Mouse (Mus musculus): ENCODE measurements around the gene Mief2. TPM values are rescaled to one million over a fixed set of nuclear protein-coding genes. Genes with fewer than 3 reads are reported as not detected.

Gene Mief2
- polyA plus RNA-seq, 1 experiment from 2014 or later = 4.5 TPM

DNA sequence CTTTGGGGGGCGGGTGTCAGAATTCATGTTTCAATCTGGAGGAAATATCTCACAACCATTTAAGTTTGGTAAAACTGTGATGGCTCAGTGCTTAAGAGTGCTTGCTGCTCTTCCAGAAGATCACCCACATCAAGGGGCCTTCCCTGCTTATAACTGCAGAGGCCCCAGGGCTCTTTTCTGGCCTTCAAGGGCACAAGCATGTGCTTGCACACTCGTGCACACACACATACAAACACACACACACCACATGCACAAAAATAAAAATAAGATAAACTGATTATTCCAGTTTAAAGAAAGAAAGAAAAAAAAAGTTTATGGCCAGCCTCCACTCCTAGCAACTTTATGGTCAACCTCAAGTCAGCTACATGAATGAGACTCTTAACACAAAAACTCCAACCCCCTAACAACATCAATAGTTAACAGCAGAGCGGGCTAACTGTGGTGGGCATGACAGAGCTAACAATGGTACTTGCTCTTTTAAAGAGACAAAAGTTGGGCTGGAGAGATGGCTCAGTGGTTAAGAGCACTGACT, 46.0 kb downstream of the Mief2 start:
- TF ChIP-seq CTCF (IDR thresholded peaks at IDR 0.05; ENCODE audit: low read depth) (no peak), EP300 (IDR thresholded peaks at IDR 0.05; ENCODE audit: low read depth) (no peak)
- H3K4me3 ChIP-seq (ENCODE audit: low read depth, low read length) = no peak overlapping the region
- no peaks in the 10 kb centered on the region for H3K27me3 ChIP-seq (ENCODE audit: insufficient read depth, low read length)
- H3K9ac ChIP-seq (replicated peaks) = 0 out of 2 replicates have a peak overlapping the region, but pooled peaks have one; percentile 3
- ATAC-seq = no peak
- 78% methylated on average over 3 of the region's 3 CpGs for WGBS (ENCODE audit: insufficient replicate concordance)
- no peaks in the 10 kb centered on the region; the same call in 1 of the 2 replicates for H3K36me3 ChIP-seq (replicated peaks; ENCODE audit: insufficient read depth, low read length)
- no peak overlapping the region for H3K27ac ChIP-seq (ENCODE audit: low read depth)
- no peak overlapping the region for H3K4me2 ChIP-seq (ENCODE audit: low read depth, low read length)
- no peaks in the 10 kb centered on the region for H3K9me3 ChIP-seq (ENCODE audit: low read length)
- DNase-seq = no peak
- peaks cover 35% of the 10 kb centered on the region for H3K4me1 ChIP-seq (ENCODE audit: insufficient read depth)

DNA sequence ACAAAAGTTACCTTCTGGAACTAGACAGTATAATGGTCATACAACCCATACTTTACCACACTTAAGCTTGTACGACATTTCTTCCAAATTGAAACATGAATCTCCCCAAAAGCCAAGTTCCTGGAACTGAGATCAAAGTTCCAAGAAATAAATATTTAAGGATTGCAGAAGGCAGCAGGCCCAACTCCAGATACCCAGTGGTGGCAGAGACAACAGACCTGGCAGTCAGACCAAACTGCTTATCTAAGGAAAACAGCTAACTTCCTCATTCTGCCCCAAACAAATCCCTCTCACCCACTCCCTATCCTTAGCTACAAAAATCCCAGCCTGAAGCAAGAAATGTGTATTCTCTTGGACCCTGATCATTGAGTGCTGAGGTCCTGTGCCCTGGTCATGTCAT, 46.6 kb downstream of the Mief2 start:
- 0 out of 2 replicates have a peak overlapping the region, but pooled peaks have one; percentile 1 for H3K9ac ChIP-seq (replicated peaks)
- H3K4me3 ChIP-seq (ENCODE audit: low read depth, low read length) = no peak overlapping the region
- peaks cover 41% of the 10 kb centered on the region for H3K4me1 ChIP-seq (ENCODE audit: insufficient read depth)
- WGBS (ENCODE audit: insufficient replicate concordance) = 44% methylated on average over 1 of the region's 1 CpGs
- DNase-seq (no peak), ATAC-seq (no peak)
- no peak overlapping the region for H3K27ac ChIP-seq (ENCODE audit: low read depth)
- no peaks in the 10 kb centered on the region for H3K9me3 ChIP-seq (ENCODE audit: low read length)
- TF ChIP-seq CTCF (IDR thresholded peaks at IDR 0.05; ENCODE audit: low read depth) (no peak), EP300 (IDR thresholded peaks at IDR 0.05; ENCODE audit: low read depth) (peak; percentile 56)
- H3K36me3 ChIP-seq (replicated peaks; ENCODE audit: insufficient read depth, low read length) = no peaks in the 10 kb centered on the region; the same call in 1 of the 2 replicates
- no peaks in the 10 kb centered on the region for H3K27me3 ChIP-seq (ENCODE audit: insufficient read depth, low read length)
- peak overlapping the region; percentile 82 for H3K4me2 ChIP-seq (ENCODE audit: low read depth, low read length)

DNA sequence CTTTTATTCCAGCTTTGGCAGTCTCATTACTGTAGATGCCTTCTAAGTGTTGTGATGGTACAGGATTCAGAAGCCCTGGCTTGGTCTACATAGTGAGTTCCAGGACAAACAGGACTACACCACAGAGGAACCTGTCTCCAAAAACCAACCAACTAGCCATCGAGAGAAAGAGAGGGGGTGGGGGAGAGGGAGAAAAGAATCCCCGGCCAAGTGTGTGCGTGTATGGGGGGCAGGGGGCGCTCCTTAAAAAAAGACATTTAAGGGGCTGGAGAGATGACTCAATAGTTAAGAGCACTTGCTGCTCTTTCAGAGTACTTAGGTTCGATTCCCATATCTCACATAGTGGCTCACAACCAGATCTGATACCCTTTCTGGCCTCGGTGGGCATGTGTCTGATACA, 47.4 kb downstream of the Mief2 start:
- ATAC-seq (no peak), DNase-seq (no peak)
- Histone ChIP-seq H3K4me3 (ENCODE audit: low read depth, low read length) (peak overlapping the region; percentile 84; the same call in 1 of the 2 replicates), H3K36me3 (replicated peaks; ENCODE audit: insufficient read depth, low read length) (no peaks in the 10 kb centered on the region; the same call in 1 of the 2 replicates), H3K4me1 (ENCODE audit: insufficient read depth) (peaks cover 48% of the 10 kb centered on the region), H3K27ac (ENCODE audit: low read depth) (peak overlapping the region; percentile 89), H3K9me3 (ENCODE audit: low read length) (no peaks in the 10 kb centered on the region), H3K27me3 (ENCODE audit: insufficient read depth, low read length) (no peaks in the 10 kb centered on the region), H3K9ac (replicated peaks) (peak overlapping the region; percentile 90), H3K4me2 (ENCODE audit: low read depth, low read length) (peak overlapping the region; percentile 82)
- WGBS (ENCODE audit: insufficient replicate concordance) = 37% methylated on average over 6 of the region's 6 CpGs
- TF ChIP-seq CTCF (IDR thresholded peaks at IDR 0.05; ENCODE audit: low read depth) (no peak), EP300 (IDR thresholded peaks at IDR 0.05; ENCODE audit: low read depth) (no peak)

DNA sequence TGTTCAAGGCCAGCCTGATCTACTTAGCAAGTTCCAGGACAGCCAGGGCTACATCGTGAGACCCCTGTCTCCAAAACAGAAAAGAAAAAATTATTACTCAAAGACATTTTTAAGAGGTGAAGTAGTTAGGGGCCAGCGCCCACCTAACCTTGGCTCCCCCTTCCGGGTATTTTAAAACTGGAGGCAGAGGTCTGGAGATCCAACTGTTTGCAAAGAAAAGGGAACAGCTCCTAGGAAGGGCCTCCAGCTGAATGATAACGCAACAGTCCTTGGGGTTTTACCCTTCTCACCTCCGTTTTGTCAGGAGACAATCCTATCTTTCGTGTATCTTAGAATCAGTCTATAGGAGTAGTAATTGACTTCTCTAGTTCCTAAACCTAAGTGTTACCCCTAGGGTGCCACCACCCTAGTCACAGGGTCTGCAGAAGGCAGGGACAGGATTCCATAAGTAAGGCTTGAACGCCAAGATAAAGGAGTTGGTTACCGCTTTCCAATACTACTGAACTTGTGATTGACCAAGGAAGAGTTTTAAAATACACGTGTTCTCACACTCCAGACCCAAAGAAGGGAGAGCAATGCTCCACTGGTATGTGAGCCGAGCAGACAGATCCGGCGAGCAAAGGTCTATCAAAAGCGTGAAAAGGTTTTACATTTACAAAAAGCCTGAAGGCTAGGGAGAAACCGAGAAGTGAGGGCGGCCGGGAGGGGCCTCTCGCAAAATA, 48.1 kb downstream of the Mief2 start:
- no peak for ATAC-seq
- Histone ChIP-seq H3K4me3 (ENCODE audit: low read depth, low read length) (peak overlapping the region; percentile 84), H3K27me3 (ENCODE audit: insufficient read depth, low read length) (no peaks in the 10 kb centered on the region), H3K9me3 (ENCODE audit: low read length) (no peaks in the 10 kb centered on the region), H3K4me2 (ENCODE audit: low read depth, low read length) (peak overlapping the region; percentile 82), H3K27ac (ENCODE audit: low read depth) (peak overlapping the region; percentile 89), H3K4me1 (ENCODE audit: insufficient read depth) (peaks cover 54% of the 10 kb centered on the region), H3K36me3 (replicated peaks; ENCODE audit: insufficient read depth, low read length) (no peaks in the 10 kb centered on the region; the same call in 1 of the 2 replicates), H3K9ac (replicated peaks) (peak overlapping the region; percentile 90)
- no peak for TF ChIP-seq CTCF (IDR thresholded peaks at IDR 0.05; ENCODE audit: low read depth)
- TF ChIP-seq EP300 (IDR thresholded peaks at IDR 0.05; ENCODE audit: low read depth) = no peak
- no peak for DNase-seq
- WGBS (ENCODE audit: insufficient replicate concordance) = 2% methylated on average over 17 of the region's 17 CpGs

DNA sequence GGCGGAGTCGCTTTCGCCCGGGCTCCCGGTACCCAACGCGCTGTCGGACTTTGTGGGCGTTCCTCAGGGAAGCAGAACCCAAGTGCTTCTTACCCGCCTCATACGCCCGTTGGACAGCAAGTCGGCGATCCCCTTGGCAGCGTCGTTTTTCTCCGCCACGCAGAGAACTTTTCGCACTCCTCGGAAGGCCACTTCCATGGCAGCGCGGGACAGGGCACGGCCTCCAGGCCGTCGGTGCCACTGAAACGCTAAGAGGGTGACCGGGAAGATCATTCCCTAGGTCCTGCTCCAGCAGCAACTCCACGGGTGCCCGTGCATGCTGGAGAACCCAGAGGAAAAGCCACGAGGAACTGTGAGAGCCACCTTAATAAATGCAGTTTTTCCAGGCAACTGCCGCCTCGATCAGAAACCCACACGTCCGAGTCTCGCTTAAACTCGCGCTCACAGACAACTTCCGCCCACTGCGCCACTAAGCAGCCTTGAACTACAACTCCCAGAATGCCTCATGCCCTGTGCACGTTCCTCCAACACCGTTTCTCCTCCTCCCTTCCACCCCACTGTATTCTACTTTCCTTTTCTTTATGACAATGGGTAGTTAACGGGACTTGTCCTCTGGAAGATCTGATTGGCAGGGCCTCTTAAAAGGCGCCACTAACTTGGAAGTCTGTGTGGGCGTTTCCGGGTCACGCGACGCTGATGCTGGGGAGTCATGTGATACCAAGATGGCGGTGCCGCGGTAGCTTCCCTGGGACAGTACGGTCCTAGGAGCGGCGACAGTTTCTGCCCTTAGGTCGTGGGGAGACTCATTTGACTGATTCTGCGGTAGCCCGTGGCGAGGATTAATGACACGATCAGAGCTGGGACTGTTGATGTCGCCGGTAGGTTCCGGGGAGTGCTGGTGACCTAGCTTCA, 48.9 kb downstream of the Mief2 start, which contains the start of the genes Top3a and Smcr8:
Top3a (minus strand) TSS at position 537 of the 912 bp plus-strand sequence.
Smcr8 (plus strand) TSS at position 696 of the 912 bp plus-strand sequence.
- no peaks in the 10 kb centered on the region; the same call in 1 of the 2 replicates for H3K36me3 ChIP-seq (replicated peaks; ENCODE audit: insufficient read depth, low read length)
- DNase-seq = peak; percentile 88
- peak within 1 kb of the TSS; percentile 89 for H3K27ac ChIP-seq (ENCODE audit: low read depth)
- peak within 1 kb of the TSS; percentile 90 for H3K9ac ChIP-seq (replicated peaks)
- under 1% methylated on average over 62 of the region's 62 CpGs for WGBS (ENCODE audit: insufficient replicate concordance)
- H3K4me3 ChIP-seq (ENCODE audit: low read depth, low read length) = peak within 1 kb of the TSS; percentile 84
- peak; percentile 96 for ATAC-seq
- TF ChIP-seq CTCF (IDR thresholded peaks at IDR 0.05; ENCODE audit: low read depth) (no peak), EP300 (IDR thresholded peaks at IDR 0.05; ENCODE audit: low read depth) (peak; percentile 74)
- no peaks in the 10 kb centered on the region for H3K9me3 ChIP-seq (ENCODE audit: low read length)
- H3K4me2 ChIP-seq (ENCODE audit: low read depth, low read length) = peak within 1 kb of the TSS; percentile 82
- H3K27me3 ChIP-seq (ENCODE audit: insufficient read depth, low read length) = no peaks in the 10 kb centered on the region
- peaks cover 61% of the 10 kb centered on the region for H3K4me1 ChIP-seq (ENCODE audit: insufficient read depth)

Measured in liver, postnatal 0 days (tissue).